Mouse (Mus musculus): Measurements from ENCODE around the gene Gpa33.

- no peak for TF ChIP-seq CTCF (IDR thresholded peaks at IDR 0.05; ENCODE audit: low read depth)
- no peak for TF ChIP-seq EP300 (IDR thresholded peaks at IDR 0.05; ENCODE audit: low read depth)
Measured at GRCm38 (mm10) chr1:166122114-166122513, 7.9 kb upstream of the Gpa33 start.
